In genomic region chr3:78812425-78812824, GRCm38 (mm10) we compare ENCODE assay signal across 21 mouse cellular contexts.
DNase-seq lines count a peak whose midpoint lies in the region; ATAC-seq and TF ChIP-seq lines count a peak whose summit lies in the region.
"Had no signal": no experiment of that assay in that cellular context is flagged by ENCODE, and none has a peak within 500 bp of the region (broad histone marks: within the 10 kb centered on the region; RNA-seq: fewer than 3 reads in every experiment).

No protein-coding gene starts in this region.

- no peak overlapping the region for H3K4me3 ChIP-seq in forebrain, embryonic 12.5 days (replicated peaks)
- H3K4me3 ChIP-seq in forebrain, embryonic 11.5 days (ENCODE audit: low read depth, low read length): no peak overlapping the region
- H3K4me3 ChIP-seq in forebrain, embryonic 14.5 days (ENCODE audit: low read depth, low read length): no peak overlapping the region
- no peak overlapping the region for H3K4me3 ChIP-seq in forebrain, embryonic 16.5 days (replicated peaks; ENCODE audit: low read length)
- H3K4me3 ChIP-seq in intestine, postnatal 0 days (ENCODE audit: low read depth, low read length): no peak overlapping the region
- H3K4me3 ChIP-seq in limb, embryonic 10.5 days: no peak overlapping the region
- H3K4me3 ChIP-seq: embryonic facial prominence, embryonic 13.5 days; embryonic facial prominence, embryonic 15.5 days; erythroblast, embryonic 14.5 days had no signal

- H3K4me2 ChIP-seq in forebrain, embryonic 12.5 days: no peak overlapping the region
- H3K4me2 ChIP-seq in forebrain, embryonic 11.5 days (ENCODE audit: low read depth, low read length, severe bottlenecking): no peak overlapping the region
- H3K4me2 ChIP-seq in forebrain, embryonic 14.5 days (ENCODE audit: low read length): no peak overlapping the region
- no peak overlapping the region for H3K4me2 ChIP-seq in forebrain, embryonic 16.5 days (ENCODE audit: low read length)
- no peak overlapping the region for H3K4me2 ChIP-seq in intestine, postnatal 0 days (replicated peaks; ENCODE audit: low read depth)
- H3K4me2 ChIP-seq: embryonic facial prominence, embryonic 13.5 days; embryonic facial prominence, embryonic 15.5 days had no signal

- H3K27me3 ChIP-seq in forebrain, embryonic 12.5 days: no peaks in the 10 kb centered on the region
- H3K27me3 ChIP-seq in forebrain, embryonic 11.5 days (ENCODE audit: control insufficient read depth, insufficient read depth, low read length): no peaks in the 10 kb centered on the region
- no peaks in the 10 kb centered on the region for H3K27me3 ChIP-seq in forebrain, embryonic 14.5 days (replicated peaks; ENCODE audit: control insufficient read depth, insufficient read depth, low read length)
- no peaks in the 10 kb centered on the region for H3K27me3 ChIP-seq in forebrain, embryonic 16.5 days (replicated peaks; ENCODE audit: control insufficient read depth, insufficient read depth, low read length)
- no peaks in the 10 kb centered on the region for H3K27me3 ChIP-seq in intestine, postnatal 0 days (replicated peaks; ENCODE audit: control insufficient read depth, insufficient read depth, low read length)
- no peaks in the 10 kb centered on the region for H3K27me3 ChIP-seq in limb, embryonic 10.5 days (ENCODE audit: low read depth, poor library complexity, severe bottlenecking)
- H3K27me3 ChIP-seq: embryonic facial prominence, embryonic 13.5 days; embryonic facial prominence, embryonic 15.5 days had no signal

- no peak overlapping the region for H3K27ac ChIP-seq in forebrain, embryonic 12.5 days
- no peak overlapping the region for H3K27ac ChIP-seq in forebrain, embryonic 11.5 days (ENCODE audit: low read depth, low read length)
- H3K27ac ChIP-seq in forebrain, embryonic 14.5 days (ENCODE audit: low read depth, low read length): no peak overlapping the region
- no peak overlapping the region for H3K27ac ChIP-seq in forebrain, embryonic 16.5 days (ENCODE audit: low read length)
- H3K27ac ChIP-seq in intestine, postnatal 0 days (ENCODE audit: low read depth, low read length): no peak overlapping the region
- H3K27ac ChIP-seq in limb, embryonic 10.5 days: no peak overlapping the region
- H3K27ac ChIP-seq: embryonic facial prominence, embryonic 13.5 days; embryonic facial prominence, embryonic 15.5 days had no signal

- H3K9ac ChIP-seq in forebrain, embryonic 12.5 days: no peak overlapping the region
- H3K9ac ChIP-seq in forebrain, embryonic 11.5 days (ENCODE audit: low read length): no peak overlapping the region
- H3K9ac ChIP-seq in forebrain, embryonic 14.5 days (ENCODE audit: low read length): no peak overlapping the region
- H3K9ac ChIP-seq in forebrain, embryonic 16.5 days (replicated peaks; ENCODE audit: low read depth, low read length): no peak overlapping the region
- no peak overlapping the region for H3K9ac ChIP-seq in intestine, postnatal 0 days (ENCODE audit: low read depth, low read length)
- H3K9ac ChIP-seq: embryonic facial prominence, embryonic 13.5 days; embryonic facial prominence, embryonic 15.5 days had no signal

- 81% methylated on average over 3 of the region's 3 CpGs for WGBS in forebrain, embryonic 12.5 days
- WGBS in forebrain, embryonic 11.5 days: 81% methylated on average over 3 of the region's 3 CpGs
- 53% methylated on average over 3 of the region's 3 CpGs for WGBS in forebrain, embryonic 14.5 days
- 46% methylated on average over 3 of the region's 3 CpGs for WGBS in forebrain, embryonic 16.5 days
- WGBS in intestine, postnatal 0 days: 64% methylated on average over 3 of the region's 3 CpGs
- WGBS in limb, embryonic 10.5 days: 90% methylated on average over 3 of the region's 3 CpGs

- peak; percentile 33; the same call in 1 of the 2 replicates for ATAC-seq in forebrain, embryonic 12.5 days (ENCODE audit: low FRiP score)
- ATAC-seq in forebrain, embryonic 11.5 days (replicated peaks; ENCODE audit: low FRiP score): no peak
- peak; percentile 87 for ATAC-seq in forebrain, embryonic 14.5 days
- peak; percentile 75; the same call in 1 of the 2 replicates for ATAC-seq in forebrain, embryonic 16.5 days
- no peak for ATAC-seq in intestine, postnatal 0 days

- TF ChIP-seq CTCF in intestine, postnatal 0 days (IDR thresholded peaks at IDR 0.05; ENCODE audit: low read depth): no peak

- no peaks in the 10 kb centered on the region for H3K9me3 ChIP-seq in forebrain, embryonic 12.5 days
- H3K9me3 ChIP-seq in forebrain, embryonic 11.5 days (ENCODE audit: control insufficient read depth, low read length): no peaks in the 10 kb centered on the region
- no peaks in the 10 kb centered on the region for H3K9me3 ChIP-seq in forebrain, embryonic 14.5 days (replicated peaks; ENCODE audit: control insufficient read depth, low read length)
- H3K9me3 ChIP-seq in forebrain, embryonic 16.5 days (ENCODE audit: control insufficient read depth, low read length): no peaks in the 10 kb centered on the region
- H3K9me3 ChIP-seq in intestine, postnatal 0 days (ENCODE audit: control insufficient read depth): no peaks in the 10 kb centered on the region
- H3K9me3 ChIP-seq in limb, embryonic 10.5 days (replicated peaks): no peaks in the 10 kb centered on the region
- H3K9me3 ChIP-seq: embryonic facial prominence, embryonic 13.5 days; embryonic facial prominence, embryonic 15.5 days had no signal

- no peaks in the 10 kb centered on the region for H3K4me1 ChIP-seq in forebrain, embryonic 12.5 days
- no peaks in the 10 kb centered on the region for H3K4me1 ChIP-seq in forebrain, embryonic 11.5 days (replicated peaks; ENCODE audit: control insufficient read depth, insufficient read depth, low read length)
- H3K4me1 ChIP-seq in forebrain, embryonic 14.5 days (ENCODE audit: control insufficient read depth, insufficient read depth, low read length): no peaks in the 10 kb centered on the region
- no peaks in the 10 kb centered on the region for H3K4me1 ChIP-seq in forebrain, embryonic 16.5 days (replicated peaks; ENCODE audit: control insufficient read depth, insufficient read depth, low read length)
- H3K4me1 ChIP-seq in intestine, postnatal 0 days (replicated peaks; ENCODE audit: control insufficient read depth, insufficient read depth, low read length): no peaks in the 10 kb centered on the region
- H3K4me1 ChIP-seq in limb, embryonic 10.5 days: no peaks in the 10 kb centered on the region
- H3K4me1 ChIP-seq: embryonic facial prominence, embryonic 15.5 days had no signal

- intact Hi-C loops in left cerebral cortex, postnatal 4 days (cut with DNase I): no loop called here

- DNase-seq in forebrain, embryonic 11.5 days (ENCODE audit: low spot score): no peak
- DNase-seq in brain, adult 2 months (ENCODE audit: low read depth, low spot score): peak; percentile 5
- DNase-seq in forebrain, embryonic 14.5 days (ENCODE audit: low spot score): peak; percentile 59
- no peak for DNase-seq in limb, embryonic 10.5 days (ENCODE audit: low spot score)
- no peak for DNase-seq in left cerebral cortex, postnatal 4 days
- DNase-seq: adrenal gland, adult 2 months; adrenal gland, postnatal 10 days; adrenal gland, postnatal 25 days; cerebellum, adult 11 months; cerebellum, adult 18-20 months; cerebellum, adult 8-10 months; cerebellum, adult 9-11 months; cerebellum, postnatal 14 days; cerebellum, postnatal 36 days; embryo, embryonic 11 days had no signal

- no peaks in the 10 kb centered on the region for H3K36me3 ChIP-seq in forebrain, embryonic 12.5 days (replicated peaks)
- H3K36me3 ChIP-seq in forebrain, embryonic 11.5 days (ENCODE audit: control insufficient read depth, insufficient read depth, low read length): no peaks in the 10 kb centered on the region
- no peaks in the 10 kb centered on the region for H3K36me3 ChIP-seq in forebrain, embryonic 14.5 days (ENCODE audit: control insufficient read depth, insufficient read depth, low read length)
- H3K36me3 ChIP-seq in forebrain, embryonic 16.5 days (ENCODE audit: control insufficient read depth, insufficient read depth): no peaks in the 10 kb centered on the region
- no peaks in the 10 kb centered on the region for H3K36me3 ChIP-seq in intestine, postnatal 0 days (ENCODE audit: control insufficient read depth, insufficient read depth)
- H3K36me3 ChIP-seq in limb, embryonic 10.5 days: no peaks in the 10 kb centered on the region
- H3K36me3 ChIP-seq: embryonic facial prominence, embryonic 13.5 days; embryonic facial prominence, embryonic 15.5 days had no signal

Comparison
In these comparisons a context has a peak if more than half of its experiments do, and no peak if none do; other contexts are left out.
1. ATAC-seq: peak in forebrain, embryonic 12.5 days (single experiment), forebrain, embryonic 14.5 days (single experiment) and forebrain, embryonic 16.5 days (single experiment); none in forebrain, embryonic 11.5 days (single experiment) and intestine, postnatal 0 days (single experiment).
2. DNase-seq: peak in brain, adult 2 months (single experiment) and forebrain, embryonic 14.5 days (single experiment); none in forebrain, embryonic 11.5 days (single experiment), limb, embryonic 10.5 days (single experiment) and left cerebral cortex, postnatal 4 days (single experiment).